Mouse (Mus musculus) T-helper 2 cell (primary cell): ENCODE measurements around the gene Celf1.
"Not testable (repeated sequence)": the region's sequence is repeated elsewhere in the genome, so short reads cannot be mapped to it uniquely, and the experiment has no call there.

ENCODE experiments used
- in situ Hi-C: fragments of 300-600 bp; cut with MboI, MseI; formaldehyde crosslinking; loops from one replicate; pipeline ENCODE4 v1.15.1; 2025; ENCODE audit warnings: high pct_unique_total_duplicates

Gene Celf1

GRCm38 (mm10) chr2:90940233-90941229, at the start of gene Celf1:
TSS of gene Celf1 (plus strand) at chr2:90940382.
- in situ Hi-C loops = no loop called here

- in situ Hi-C loops = no loop called here
Observed at GRCm38 (mm10) chr2:90893673-90894298, 46.4 kb upstream of the Celf1 start.

DNA sequence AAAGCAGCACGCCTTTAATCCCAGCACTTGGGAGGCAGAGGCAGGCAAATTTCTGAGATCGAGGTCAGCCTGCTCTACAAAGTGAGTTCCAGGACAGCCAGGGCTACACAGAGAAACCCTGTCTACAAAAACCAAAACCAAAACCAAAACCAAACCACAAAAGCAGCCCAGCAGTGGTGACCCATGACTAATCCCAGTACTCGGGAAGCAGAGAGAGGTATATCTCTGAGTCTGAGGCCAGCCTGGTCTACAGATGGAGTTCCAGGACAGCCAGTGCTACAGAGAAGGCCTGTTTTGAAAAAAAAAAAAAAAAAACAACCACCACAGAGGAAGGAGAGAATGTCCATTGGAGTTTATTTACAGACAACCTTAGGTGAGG, 45.9 kb upstream of the Celf1 start:
- in situ Hi-C loops = not testable (repeated sequence)

DNA sequence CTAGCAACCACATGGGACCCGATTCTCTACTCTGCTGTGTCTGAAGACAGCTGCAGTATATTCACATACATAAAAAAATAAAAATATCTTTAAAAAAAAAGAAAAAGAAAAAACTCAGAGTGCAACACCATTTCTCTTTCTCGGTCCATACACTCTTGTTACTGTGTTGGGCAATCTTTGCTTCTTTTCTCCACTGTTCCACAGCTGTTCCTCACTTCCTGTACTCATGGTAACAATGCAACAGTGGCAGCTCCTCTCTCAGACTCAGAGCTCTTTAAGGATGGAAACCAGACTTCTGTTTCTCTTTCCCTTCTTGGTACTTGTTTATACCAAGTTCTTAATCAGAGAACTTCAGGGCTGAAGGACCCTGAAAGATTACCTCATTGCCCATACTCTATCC, 36.8 kb upstream of the Celf1 start:
- in situ Hi-C loops = no loop called here

- in situ Hi-C loops = no loop called here
Observed at GRCm38 (mm10) chr2:90904076-90904855, 35.9 kb upstream of the Celf1 start, which contains the start of the genes Kbtbd4 and Ndufs3. TSS of gene Kbtbd4 (plus strand) at chr2:90904740. TSS of gene Ndufs3 (minus strand) at chr2:90904827.

DNA sequence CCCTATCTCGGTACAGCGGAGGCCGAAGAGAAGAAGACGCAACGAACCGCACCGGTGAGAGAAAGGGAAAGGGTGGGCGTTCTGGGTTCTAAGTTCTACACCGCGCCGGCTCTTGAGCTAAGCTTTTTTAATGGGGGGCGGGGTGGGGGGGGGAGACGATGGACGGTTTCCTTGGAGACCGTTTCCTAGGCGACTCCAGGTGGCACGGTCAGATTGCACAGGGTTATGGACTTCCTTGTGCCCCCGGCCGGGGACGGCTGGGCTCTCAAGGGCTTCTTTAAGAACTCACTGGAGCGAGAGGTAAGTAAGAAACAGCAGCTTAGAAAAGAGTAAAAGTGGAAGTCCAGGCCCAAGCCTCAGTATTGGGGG, 35.3 kb upstream of the Celf1 start:
- in situ Hi-C loops = no loop called here

DNA sequence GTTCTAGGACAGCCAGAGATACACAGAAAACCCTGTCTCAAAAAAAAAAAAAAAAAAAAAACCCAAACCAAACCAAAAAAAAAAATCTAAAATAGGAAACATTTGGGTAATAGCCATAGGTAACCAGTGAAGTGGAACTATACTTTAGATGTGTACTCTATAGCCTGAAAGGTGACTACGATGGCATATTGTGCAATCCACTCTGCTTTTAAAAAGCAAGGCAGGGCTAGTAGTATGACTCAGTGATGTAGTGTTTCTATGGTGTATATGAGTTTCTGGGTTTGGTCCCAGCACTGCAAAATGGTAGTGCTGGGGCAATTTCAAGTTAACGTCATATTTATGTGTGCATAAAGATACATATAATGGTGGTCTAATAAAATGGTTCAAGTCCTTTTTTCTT, 33.5 kb upstream of the Celf1 start:
- in situ Hi-C loops = no loop called here

GRCm38 (mm10) chr2:90910861-90911260, 29.3 kb upstream of the Celf1 start:
- in situ Hi-C loops = no loop called here

GRCm38 (mm10) chr2:90911668-90912067, 28.5 kb upstream of the Celf1 start:
- in situ Hi-C loops = no loop called here

DNA sequence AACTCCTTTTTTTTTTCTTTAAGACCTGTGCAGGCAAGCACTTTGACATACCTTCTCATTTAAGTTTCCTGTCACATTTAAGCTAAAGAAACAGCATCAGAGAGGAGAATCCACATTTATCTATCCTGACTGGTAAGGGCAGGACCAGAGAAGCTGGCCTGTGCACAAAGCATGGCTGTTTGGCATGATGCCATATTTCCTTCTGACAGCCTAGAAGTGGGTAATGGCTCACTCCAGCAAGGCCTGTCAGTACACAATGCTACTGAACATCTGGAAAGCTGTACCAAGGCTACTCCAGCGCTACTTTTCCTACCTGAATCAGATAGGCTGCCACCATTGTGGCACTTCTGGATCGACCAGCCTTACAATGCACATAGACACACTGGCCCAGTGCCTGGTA, 26.5 kb upstream of the Celf1 start:
- in situ Hi-C loops = no loop called here

- in situ Hi-C loops = no loop called here
Observed at GRCm38 (mm10) chr2:90915516-90915915, 24.7 kb upstream of the Celf1 start.

DNA sequence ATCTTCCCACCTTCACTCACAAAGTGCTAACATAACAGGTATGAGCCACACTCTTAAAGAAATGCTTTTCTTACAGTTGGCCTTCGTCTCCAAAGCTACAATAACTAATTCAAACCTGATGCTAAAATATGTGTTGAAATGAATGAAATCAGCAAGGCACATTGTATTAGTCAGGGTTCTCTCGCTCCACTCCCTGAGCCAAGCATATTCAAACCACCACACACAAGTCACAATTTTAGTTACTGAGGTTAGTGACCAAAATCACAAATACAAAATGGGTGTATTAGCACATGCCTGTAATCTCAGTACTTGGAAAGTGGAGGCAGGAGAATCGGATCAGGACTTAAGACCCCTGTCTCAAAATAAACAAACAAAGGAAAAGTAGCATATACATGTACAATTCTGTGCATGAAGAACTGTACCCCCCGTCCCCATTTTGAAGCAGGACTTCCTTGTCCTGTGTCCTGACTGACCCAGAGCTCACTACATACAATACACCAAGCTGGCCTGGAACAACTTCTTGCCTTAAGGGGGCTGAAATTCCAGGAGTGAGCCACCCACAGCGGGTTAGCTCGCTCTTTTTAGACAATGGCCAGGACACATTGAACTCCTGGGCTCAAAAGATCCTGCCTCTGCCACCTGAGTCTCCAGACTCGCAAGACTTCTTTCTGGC, 23.5 kb upstream of the Celf1 start:
- in situ Hi-C loops = no loop called here

- in situ Hi-C loops = no loop called here
Observed at GRCm38 (mm10) chr2:90917233-90917998, 22.8 kb upstream of the Celf1 start.

- in situ Hi-C loops = no loop called here
Observed at GRCm38 (mm10) chr2:90917999-90918698, 22.0 kb upstream of the Celf1 start.

DNA sequence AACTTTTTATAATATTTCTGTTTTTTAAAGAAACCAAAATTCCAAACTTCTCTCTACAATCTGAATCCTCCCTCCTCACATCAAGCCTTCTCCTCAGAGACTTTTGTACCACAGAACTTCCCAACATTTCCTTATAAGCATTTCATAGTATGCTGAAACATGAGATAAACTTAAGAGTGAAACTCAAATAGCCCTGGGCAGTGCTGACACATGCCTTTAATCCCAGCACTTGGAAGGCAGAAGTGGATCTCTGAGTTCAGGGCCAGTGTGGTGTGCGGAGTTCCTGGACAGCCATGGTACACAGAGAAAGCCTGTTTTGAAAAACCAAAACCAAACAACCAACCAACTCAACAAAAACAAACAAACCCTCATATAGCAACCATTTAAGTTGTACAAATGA, 19.0 kb upstream of the Celf1 start:
- in situ Hi-C loops = loop anchor here (5.0 kb wide), 1 partner anchor 1021 kb away; no protein-coding TSS in a partner anchor

- in situ Hi-C loops = loop anchor here (5.0 kb wide), 1 partner anchor 1020 kb away; no protein-coding TSS in a partner anchor
Observed at GRCm38 (mm10) chr2:90922636-90923035, 17.5 kb upstream of the Celf1 start.

DNA sequence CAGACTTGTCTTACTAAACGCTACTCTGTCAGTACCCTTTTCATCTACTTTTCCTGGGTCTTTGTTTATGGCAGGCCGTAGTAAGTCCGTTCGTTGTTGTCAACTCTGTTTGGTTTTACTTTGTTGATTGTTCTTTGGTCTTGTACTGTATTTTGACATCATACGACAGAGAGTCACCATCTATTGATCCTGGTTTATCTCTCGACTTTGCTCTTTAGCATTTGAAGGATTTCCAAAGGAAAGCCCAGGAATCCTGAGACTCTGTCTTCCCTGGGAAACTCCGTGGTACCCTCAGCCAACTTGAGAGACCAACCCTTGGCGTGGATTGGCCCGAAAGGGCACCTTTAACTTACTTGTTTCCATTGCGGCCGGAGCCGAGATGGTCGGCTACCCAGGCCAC, 11.6 kb upstream of the Celf1 start:
- in situ Hi-C loops = no loop called here

- in situ Hi-C loops = no loop called here
Observed at GRCm38 (mm10) chr2:90931829-90932228, 8.4 kb upstream of the Celf1 start.

DNA sequence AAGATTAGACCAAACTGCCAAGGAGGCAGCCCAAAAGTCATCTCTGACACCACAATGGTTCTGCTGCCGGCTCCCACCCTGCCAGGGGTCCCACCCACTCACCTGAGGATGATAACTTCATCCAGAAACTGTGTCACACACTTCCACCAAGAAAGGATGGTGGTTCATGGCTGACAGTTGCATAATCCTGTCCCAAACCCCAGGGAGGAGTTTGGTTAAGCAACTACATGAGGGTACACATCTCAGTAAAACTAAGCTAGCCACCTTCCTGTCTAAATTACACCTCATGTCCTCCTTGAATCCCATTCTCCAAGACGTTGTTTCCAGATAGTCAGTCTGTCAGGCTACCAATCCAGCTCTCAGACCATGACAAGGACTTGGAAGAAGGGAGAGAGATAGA, 7.9 kb upstream of the Celf1 start:
- in situ Hi-C loops = no loop called here

DNA sequence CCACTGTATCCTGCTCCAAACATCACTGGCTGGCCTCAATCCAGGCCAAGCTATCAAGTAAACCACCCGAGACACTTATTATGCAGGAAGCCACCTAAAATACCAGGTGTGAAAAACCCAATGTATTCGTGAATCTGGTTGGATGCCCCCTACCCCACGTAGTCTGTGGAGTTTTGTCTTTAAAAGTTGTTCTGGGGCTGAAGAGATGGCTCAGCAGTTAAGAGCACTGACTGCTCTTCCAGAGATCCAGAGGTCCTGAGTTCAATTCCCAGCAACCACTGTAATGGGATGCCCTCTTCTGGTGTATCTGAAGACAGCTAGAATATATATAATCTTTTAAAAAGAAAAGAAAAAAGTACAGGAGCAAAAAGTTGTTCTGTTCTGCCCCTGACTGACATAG, 1.8 kb upstream of the Celf1 start:
- in situ Hi-C loops = no loop called here
